Mouse (Mus musculus) bone marrow macrophage, adult 2 months (primary cell): Measurements from ENCODE around the gene Mtmr6. TPM values are rescaled to one million over a fixed set of nuclear protein-coding genes. Genes with fewer than 3 reads are reported as not detected.

ENCODE experiments used
- H3K27ac ChIP-seq: 2 replicates; pipeline ENCODE4 v1.5.1; 2012; ENCODE audit warnings: low read depth, low read length; ENCODE audit not compliant: insufficient read depth
- H3K4me1 ChIP-seq: 2 replicates; pipeline ENCODE4 v1.6.1; 2012; ENCODE audit warnings: low read length; ENCODE audit not compliant: control insufficient read depth, insufficient read depth
- H3K4me3 ChIP-seq: 2 replicates; pipeline ENCODE4 v1.5.1; 2012; ENCODE audit warnings: mild to moderate bottlenecking, low read length, moderate library complexity; ENCODE audit not compliant: insufficient read depth
- CTCF ChIP-seq: IDR thresholded peaks from 2 replicates; pipeline ENCODE4 v1.5.1; 2012; ENCODE audit warnings: low read depth, mild to moderate bottlenecking, low read length, moderate library complexity
- POLR2A ChIP-seq: IDR thresholded peaks from 2 replicates; pipeline ENCODE4 v1.6.1; 2012; ENCODE audit warnings: mild to moderate bottlenecking, low read depth, low read length, borderline replicate concordance
- polyA plus RNA-seq: library from polyadenylated mRNA; stranded (reverse); fragments of >200 nt; gene quantifications from 2 replicates; pipeline ENCODE4 v1.2.4, GENCODE M21; 2012; ENCODE audit not compliant: missing spikeins, insufficient read depth, insufficient read length

Gene Mtmr6
- polyA plus RNA-seq, 1 experiment: 129 TPM

- Histone ChIP-seq H3K4me3 (no peak overlapping the region), H3K27ac (no peak overlapping the region), H3K4me1 (peaks cover 3% of the 10 kb centered on the region)
- TF ChIP-seq CTCF (no peak), POLR2A (no peak)
Observed at GRCm38 (mm10) chr14:60340570-60340969, 75.5 kb downstream of the Mtmr6 start.

- H3K27ac ChIP-seq: no peak overlapping the region
- no peak for TF ChIP-seq CTCF
- no peak for TF ChIP-seq POLR2A
- H3K4me1 ChIP-seq: peaks cover 3% of the 10 kb centered on the region
- no peak overlapping the region for H3K4me3 ChIP-seq
Observed at GRCm38 (mm10) chr14:60345326-60345876, 80.4 kb downstream of the Mtmr6 start.

Other genes starting within 250 kb of the Mtmr6 start
- 0.16 and 0.77 TPM in 2 replicates for gene Atp8a2, start 68.0 kb upstream of the Mtmr6 start, polyA plus RNA-seq
- not detected in 2 replicates for gene Nupl1, start 13.8 kb upstream of the Mtmr6 start, polyA plus RNA-seq
- gene Gm49336, start 13.7 kb upstream of the Mtmr6 start, polyA plus RNA-seq: 27.7 and 28.0 TPM in 2 replicates
- 0.15 TPM in 1 of 2 replicates, not detected in the other for gene Amer2, start 108.0 kb downstream of the Mtmr6 start, polyA plus RNA-seq